Mouse (Mus musculus): ENCODE results near the gene Rln3.

GRCm38 (mm10) chr8:84042948-84043342 is 1.9 kb downstream of the Rln3 start:
- TF ChIP-seq CTCF (conservative IDR thresholded peaks at IDR 0.05; ENCODE audit: insufficient read depth, insufficient read length, low read depth, low read length) (no peak), POLR2A (IDR thresholded peaks at IDR 0.05; ENCODE audit: low read depth, low read length) (no peak)
